Mouse (Mus musculus) liver (tissue): ENCODE data around the gene Setd4.

ENCODE experiments used
- DNase-seq: peaks from one replicate; pipeline ENCODE4 v3.0.0-alpha.2; 2020; ENCODE audit warnings: mixed read lengths

The Setd4 gene

GRCm38 (mm10) chr16:93543704-93544103, 60.2 kb downstream of the Setd4 start:
- DNase-seq = peak; percentile 39

- no peak for DNase-seq
These were observed 64.0 kb downstream of the Setd4 start for GRCm38 (mm10) chr16:93539891-93540290.

GRCm38 (mm10) chr16:93535151-93535853, 68.6 kb downstream of the Setd4 start:
- DNase-seq = no peak
